Mouse (Mus musculus) G1E-ER4 (cell line): ENCODE results near the gene Klf4. TPM values are rescaled to one million over a fixed set of nuclear protein-coding genes. Genes with fewer than 3 reads are reported as not detected.

Source experiments
- GATA1 ChIP-seq: IDR thresholded peaks from one replicate; pipeline ENCODE4 v1.8.0; 2012; ENCODE audit warnings: low read length, inconsistent platforms
- polyA plus RNA-seq: library from polyadenylated mRNA; stranded (reverse); fragments of >175 nt; gene quantifications from 2 replicates; pipeline ENCODE4 v1.2.3, GENCODE M21; 2012

Gene Klf4
- polyA plus RNA-seq, result not detected in 2 replicates

GRCm38 (mm10) chr4:55532407-55533195 is at the start of gene Klf4:
Klf4 (minus strand) TSS chr4:55532466.
- TF ChIP-seq GATA1, result no peak

GRCm38 (mm10) chr4:55571432-55571831 is 39.2 kb upstream of the Klf4 start:
- TF ChIP-seq GATA1, result no peak

- TF ChIP-seq GATA1, result no peak
Measured at GRCm38 (mm10) chr4:55567986-55568385, 35.7 kb upstream of the Klf4 start.

DNA sequence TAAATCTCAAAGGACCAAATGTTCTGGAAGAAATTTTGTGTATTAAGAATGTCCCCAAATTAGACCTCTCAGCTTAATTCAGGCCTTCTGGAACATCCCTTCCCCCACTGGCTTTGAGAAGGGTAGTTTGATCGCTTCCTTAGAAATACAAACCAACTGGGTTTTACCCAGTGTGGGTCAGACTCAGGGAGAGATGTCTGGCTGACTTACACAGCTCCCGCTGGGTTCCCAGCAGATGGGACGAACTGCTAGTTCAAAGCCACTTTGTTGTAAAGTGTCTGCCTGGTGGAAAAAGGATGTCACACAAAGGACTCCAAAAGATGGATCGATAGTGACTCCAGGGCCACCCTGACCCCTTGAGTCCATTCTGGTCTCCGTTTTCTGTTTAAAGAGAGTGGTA is 35.3 kb upstream of the Klf4 start:
- TF ChIP-seq GATA1, result no peak

- TF ChIP-seq GATA1, result no peak
Measured at GRCm38 (mm10) chr4:55564317-55564716, 32.1 kb upstream of the Klf4 start.

DNA sequence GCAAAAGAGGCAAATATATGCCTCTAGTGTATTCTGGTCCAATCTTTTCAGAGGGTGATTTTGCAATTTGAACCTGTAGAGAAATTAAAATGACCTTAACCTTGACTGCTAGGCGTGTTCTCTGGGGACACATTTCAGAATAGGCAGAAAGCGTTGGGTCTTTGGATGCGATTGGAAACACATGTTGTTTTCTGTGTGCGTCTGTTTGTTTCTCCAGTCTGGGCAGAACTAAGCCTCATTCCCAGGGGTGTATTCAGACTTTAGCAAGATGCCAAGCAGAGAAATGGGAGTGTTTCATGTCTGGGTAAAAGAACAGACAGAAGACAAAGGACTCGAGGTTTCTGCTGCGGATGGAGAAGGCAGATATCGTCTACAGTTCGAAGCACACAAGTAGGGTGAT is 30.8 kb upstream of the Klf4 start:
- no peak for TF ChIP-seq GATA1

GRCm38 (mm10) chr4:55562062-55562461 is 29.8 kb upstream of the Klf4 start:
- no peak for TF ChIP-seq GATA1

GRCm38 (mm10) chr4:55546869-55547268 is 14.6 kb upstream of the Klf4 start:
- no peak for TF ChIP-seq GATA1

- TF ChIP-seq GATA1, result no peak
Measured at GRCm38 (mm10) chr4:55542753-55543152, 10.5 kb upstream of the Klf4 start.

GRCm38 (mm10) chr4:55541654-55542053 is 9.4 kb upstream of the Klf4 start:
- TF ChIP-seq GATA1, result no peak

GRCm38 (mm10) chr4:55541221-55541620 is 9.0 kb upstream of the Klf4 start:
- no peak for TF ChIP-seq GATA1

DNA sequence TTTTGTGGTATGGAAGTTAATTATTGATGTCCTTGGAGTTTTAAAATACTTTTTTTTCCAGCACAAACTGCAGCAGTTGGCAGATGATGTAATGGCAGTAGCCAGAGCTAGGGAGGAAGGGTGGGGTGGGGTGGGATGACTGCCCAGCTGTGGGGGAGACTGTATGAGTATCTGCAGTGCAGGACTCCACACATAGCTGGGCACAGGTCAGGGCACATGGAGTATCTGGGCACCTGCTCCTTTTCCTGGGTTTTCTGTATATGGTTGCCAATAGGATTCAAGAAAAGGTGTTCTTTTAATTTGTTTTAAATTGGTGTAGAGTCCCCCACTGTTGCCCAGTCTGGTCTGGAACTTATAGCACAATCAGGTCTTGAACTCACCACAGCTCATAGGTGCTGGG is 2.7 kb upstream of the Klf4 start:
- TF ChIP-seq GATA1, result no peak

- no peak for TF ChIP-seq GATA1
Measured at GRCm38 (mm10) chr4:55534510-55534909, 2.2 kb upstream of the Klf4 start.

- TF ChIP-seq GATA1, result no peak
Measured at GRCm38 (mm10) chr4:55533803-55534254, 1.6 kb upstream of the Klf4 start.

- TF ChIP-seq GATA1, result no peak
Measured at GRCm38 (mm10) chr4:55533196-55533802, 1.0 kb upstream of the Klf4 start.

- TF ChIP-seq GATA1, result no peak
Measured at GRCm38 (mm10) chr4:55531856-55532406, 335 bp downstream of the Klf4 start.

- TF ChIP-seq GATA1, result no peak
Measured at GRCm38 (mm10) chr4:55531096-55531855, 990 bp downstream of the Klf4 start.
